Mouse (Mus musculus) layer of hippocampus, postnatal 25 days (tissue): ENCODE results near the gene Adcy10. TPM values are rescaled to one million over a fixed set of nuclear protein-coding genes. Genes with fewer than 3 reads are reported as not detected.

Experiments used
- DNase-seq, 2 experiments: peaks; one replicate each; pipeline ENCODE4 v3.0.0; 2022; ENCODE audit warnings: mixed read lengths in 2 of 2, low spot score in 1 of 2; ENCODE audit errors: extremely low spot score in 1 of 2
- total RNA-seq, 2 experiments: library from RNA; stranded (reverse); gene quantifications; 2 replicates each; pipeline ENCODE4 v1.2.3; 2021

Adcy10 gene
- total RNA-seq, 2 experiments from 2014 or later, result 0.15 TPM; not detected in 1

DNA sequence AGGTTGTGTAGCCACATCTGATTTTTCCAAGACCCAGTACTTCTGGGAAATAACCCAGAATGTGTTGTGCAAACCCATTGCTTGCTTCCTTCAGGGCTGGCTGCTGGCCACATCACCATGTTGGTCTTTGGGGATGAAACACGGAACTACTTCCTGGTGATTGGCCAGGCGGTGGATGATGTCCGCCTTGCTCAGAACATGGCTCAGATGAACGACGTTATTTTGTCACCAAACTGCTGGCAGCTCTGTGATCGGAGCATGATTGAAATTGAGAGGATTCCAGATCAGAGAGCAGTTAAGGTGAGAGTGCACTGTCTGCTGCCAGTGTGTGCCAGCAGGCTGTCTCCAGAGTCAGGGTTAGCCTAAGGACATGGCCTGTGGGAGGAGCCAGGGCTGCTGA is 25.2 kb downstream of the Adcy10 start:
- no peak for DNase-seq

DNA sequence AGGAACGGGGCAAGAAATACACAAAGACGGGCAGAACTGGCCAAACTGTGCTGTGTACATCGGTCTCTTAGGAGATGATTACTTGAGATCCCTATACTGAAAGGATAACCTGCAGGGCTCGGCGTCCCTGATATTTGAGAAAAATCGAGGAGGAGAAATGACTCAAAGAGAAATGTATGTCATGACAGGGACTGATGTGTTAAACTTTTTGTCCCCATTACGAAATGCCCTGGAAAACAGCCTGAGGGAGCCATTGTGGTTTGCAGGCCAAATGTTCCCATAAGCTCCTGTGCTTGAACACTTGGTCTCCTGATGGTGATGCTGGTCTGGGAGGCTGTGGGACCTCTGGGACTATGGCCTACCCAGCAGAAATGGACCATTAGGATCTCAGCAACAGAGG is 35.7 kb downstream of the Adcy10 start:
- DNase-seq, result no peak

DNA sequence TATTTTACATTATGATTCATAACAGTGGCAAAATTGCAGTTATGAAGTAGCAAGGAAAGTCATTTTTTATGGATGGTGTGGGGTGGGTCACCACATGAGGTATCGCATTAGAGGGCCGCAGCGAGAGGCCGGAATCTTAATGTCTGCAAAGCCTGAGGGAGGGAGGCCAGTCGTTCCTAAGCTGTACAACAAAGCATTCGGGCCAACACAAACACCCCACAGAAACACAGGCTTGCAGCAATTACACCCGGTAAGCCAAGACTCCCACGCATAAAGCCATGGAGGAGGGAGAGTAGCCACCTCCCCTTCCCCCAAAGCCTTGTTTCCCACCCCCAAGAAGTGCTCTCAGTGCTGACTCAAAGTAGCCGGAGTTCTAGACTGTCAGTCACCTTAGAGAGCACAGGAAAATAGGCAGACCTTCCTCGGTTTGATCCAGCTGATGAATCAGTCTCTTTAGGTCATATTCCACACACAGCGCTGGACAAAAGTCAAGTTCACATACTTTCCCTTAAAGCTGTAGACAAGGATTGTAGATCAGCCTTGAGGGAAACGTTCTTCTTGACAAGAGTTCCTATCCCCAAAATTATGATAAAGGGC is 51.2 kb downstream of the Adcy10 start:
- DNase-seq, result no peak

DNA sequence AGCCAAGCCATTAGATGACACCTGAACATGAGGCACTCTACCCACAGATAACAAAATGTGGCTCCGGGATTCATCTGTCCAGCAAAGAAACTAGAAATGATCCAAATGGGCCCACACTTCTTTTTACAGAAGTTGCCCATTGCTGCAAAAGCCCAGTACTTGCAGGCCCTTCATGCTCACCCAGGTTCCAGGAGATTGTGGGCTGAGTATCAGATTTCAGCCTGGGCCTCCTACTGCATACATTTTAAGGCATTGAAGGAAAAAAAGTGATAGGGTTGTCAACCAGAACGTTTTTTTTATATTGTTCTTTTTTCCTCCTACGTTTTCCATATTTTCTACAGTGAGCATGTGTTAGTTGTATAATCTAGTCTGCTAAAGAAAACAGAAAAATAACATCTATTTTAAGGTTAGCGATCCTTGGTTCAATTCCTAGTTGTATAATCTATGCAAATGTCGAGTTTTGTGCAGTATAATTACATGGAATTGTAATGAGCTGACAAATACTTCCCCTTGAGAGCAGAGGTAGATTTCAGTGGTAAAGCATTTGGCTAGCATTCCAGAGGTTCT is 52.3 kb downstream of the Adcy10 start:
- no peak for DNase-seq

DNA sequence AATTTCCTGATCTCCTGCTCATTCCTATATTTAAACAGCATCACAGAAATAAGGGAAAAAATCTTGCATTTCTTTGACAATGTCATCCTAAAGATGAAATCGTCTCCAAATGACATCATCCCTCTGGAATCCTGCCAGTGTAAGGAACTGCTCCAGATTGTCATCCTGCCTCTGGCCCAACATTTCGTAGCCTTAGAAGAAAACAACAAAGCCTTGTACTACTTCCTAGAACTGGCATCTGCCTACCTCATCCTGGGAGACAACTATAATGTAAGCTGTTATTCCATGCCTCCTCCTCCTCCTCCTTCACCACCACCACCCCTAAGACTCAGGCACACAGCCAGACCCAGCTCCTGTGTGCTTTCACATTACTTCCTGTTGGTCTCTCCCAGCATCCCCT is 71.7 kb downstream of the Adcy10 start:
- no peak for DNase-seq

DNA sequence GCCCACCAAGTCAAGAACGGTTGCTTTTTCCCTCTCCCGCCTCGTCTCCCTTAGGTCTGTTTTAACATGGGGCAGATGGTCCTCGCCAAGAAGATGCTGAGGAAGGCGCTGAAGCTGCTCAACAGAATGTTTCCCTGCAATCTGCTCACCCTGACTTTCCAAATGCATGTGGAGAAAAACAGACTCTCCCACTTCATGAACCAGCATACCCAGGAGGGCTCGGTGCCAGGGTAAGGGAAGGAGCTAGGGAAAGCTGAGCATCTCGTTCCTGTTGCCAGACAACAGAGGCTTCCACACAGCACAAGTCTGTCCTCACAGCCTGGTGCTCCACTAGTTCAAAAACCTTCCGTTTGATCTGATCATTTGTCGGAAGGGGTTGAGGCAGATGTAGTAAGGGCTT is 74.1 kb downstream of the Adcy10 start:
- peak; percentile 49 to 72 for DNase-seq

DNA sequence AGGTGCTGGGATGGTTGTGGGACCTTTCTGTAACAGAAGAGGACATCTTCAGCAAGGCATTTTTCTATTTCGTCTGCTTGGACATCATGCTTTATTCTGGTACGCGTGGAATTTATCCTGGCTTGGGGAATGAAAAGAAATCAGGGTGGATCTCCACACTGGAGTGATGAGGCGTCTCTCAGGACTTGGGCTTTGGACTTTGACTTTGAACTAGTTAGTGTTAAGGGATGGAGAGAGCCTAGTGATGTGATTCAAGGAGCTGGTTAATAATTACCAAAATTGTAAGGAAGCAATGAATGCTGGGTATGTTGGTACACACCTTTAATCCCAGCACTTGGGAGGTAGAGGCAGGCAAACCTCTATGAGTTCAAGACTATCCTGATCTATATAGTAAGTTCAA is 80.3 kb downstream of the Adcy10 start:
- no peak for DNase-seq

DNA sequence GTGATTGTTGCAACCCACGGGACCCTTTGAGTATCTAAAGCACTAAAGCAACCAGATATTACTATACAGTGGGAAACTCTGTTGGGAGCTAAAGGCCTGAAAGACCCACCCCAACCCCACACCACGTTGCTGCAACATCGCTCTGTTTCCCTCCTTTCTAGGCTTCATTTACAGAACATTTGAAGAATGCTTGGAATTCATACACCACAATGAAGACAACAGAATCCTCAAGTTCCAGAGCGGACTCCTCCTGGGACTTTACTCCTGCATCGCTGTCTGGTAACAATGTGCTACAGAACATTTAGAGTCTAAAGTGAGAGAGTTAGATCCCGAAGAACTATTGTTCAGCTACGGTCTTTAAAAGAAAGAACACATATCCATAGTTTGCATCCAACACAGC is 82.5 kb downstream of the Adcy10 start:
- no peak for DNase-seq

DNA sequence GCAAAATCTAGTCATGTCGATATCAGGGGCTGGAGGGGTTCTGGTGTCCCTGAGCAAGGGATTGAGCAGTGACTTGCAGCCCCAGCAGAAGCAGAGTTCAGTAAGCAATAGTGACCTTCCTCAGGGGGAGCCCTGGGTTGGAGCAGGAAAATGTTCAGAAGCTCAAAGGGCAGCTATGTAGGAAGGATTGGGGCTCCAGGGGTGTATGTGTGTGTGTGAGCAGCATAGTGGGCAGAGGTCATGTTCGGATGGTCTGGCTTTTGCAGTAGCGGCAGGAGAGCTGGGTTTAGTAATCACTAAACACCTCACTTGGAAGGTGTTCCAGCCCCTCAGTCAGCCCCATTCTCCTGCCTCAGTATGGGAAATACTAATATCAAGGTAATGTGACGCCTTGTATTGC is 91.0 kb downstream of the Adcy10 start:
- DNase-seq, result no peak

DNA sequence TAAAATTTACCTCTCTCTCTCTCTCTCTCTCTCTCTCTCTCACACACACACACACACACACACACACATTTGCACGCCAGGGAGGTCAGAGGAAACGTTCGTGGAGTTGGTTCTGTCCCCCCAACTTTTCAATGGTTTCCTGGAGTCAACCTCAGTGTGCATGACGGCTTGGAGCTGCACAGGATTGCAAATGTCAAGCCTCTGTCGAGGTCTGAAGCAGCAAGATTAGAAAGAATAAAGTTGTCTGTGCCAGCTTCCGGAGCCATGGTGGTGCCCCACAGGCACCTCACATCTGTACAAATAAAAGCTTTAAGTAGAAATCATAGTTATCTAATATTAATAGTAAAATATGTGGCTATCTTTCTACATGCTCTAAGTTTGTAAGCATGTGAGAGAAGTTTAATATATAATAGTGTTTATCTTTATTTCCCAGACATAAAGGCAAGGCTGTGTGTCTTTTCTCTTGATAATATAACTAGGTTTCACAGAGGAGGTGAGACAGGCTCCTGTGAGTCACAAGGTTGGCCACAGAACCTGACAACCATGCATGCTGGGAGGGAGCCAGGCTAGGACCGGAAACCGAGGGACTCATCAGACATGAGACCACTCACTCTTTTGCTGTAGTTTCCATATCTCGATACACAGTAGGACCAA is 91.6 kb downstream of the Adcy10 start:
- DNase-seq, result no peak

DNA sequence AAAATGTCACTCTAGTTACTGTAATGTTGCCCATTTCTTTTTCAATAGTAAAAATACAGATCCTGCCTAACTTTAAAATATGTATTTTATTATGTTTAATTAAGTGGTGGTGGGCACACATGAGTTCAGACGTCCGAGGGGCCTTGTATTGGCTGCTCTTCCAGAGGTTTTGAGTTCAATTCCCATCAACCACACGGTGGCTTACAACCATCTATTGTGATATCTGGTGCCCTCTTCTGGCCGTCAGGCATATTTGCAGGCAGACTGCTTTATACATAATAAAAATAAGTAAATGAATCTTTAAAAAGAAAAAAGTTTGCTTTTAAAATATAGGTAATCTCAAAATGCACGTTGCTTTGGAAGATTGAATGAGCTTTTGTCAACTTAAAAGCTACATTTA is 94.3 kb downstream of the Adcy10 start:
- DNase-seq, result no peak

DNA sequence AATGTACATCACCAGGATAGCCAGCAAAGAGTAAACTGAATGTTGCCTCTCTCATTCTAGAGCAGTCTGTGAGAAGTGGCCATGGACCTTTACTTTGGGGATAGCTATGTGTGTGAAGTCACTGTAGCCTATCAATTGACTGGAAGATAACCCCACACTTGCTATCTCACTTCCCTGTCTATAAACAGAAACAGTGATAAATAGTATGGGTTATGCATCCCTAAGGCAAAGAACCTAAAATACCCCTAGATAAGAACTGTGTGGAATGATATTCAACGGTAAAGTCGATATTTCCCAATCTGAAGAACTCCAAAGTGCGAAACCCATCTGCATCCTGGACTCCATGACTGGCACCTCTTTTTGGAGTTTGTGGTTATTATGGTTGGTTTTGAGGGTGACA is 96.3 kb downstream of the Adcy10 start:
- DNase-seq, result no peak

DNA sequence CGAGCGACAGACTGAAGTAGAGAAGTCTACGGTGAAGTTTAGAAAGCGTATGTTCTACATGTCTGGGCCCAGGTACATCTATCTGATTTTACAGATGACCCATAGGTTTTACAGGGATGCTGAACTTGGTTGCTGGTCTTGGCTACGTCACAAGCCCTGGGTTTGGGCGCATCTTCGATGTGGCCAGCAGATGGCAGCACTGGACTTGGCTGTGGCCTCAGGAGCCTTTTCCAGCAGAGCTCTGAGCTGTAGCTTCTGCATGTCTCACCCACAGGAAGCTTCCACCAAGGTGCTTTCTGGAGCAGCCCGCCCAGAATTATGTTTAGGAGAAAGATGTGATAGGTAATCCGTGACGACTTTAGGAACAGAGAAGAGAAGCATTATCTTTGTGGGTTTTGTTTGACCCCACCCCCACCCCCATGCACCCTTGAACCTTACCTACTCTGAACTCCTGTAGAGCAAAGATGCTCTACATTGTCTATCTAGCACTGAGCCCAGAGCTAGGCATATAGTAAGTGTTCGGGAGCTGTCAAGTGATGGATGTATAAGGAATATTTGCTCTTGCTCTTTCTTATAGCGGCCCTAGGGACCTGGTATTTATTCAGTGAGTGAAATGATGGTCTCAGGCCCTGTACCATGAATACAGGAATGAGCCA is 98.7 kb downstream of the Adcy10 start:
- peak; percentile 69 to 93 for DNase-seq

DNA sequence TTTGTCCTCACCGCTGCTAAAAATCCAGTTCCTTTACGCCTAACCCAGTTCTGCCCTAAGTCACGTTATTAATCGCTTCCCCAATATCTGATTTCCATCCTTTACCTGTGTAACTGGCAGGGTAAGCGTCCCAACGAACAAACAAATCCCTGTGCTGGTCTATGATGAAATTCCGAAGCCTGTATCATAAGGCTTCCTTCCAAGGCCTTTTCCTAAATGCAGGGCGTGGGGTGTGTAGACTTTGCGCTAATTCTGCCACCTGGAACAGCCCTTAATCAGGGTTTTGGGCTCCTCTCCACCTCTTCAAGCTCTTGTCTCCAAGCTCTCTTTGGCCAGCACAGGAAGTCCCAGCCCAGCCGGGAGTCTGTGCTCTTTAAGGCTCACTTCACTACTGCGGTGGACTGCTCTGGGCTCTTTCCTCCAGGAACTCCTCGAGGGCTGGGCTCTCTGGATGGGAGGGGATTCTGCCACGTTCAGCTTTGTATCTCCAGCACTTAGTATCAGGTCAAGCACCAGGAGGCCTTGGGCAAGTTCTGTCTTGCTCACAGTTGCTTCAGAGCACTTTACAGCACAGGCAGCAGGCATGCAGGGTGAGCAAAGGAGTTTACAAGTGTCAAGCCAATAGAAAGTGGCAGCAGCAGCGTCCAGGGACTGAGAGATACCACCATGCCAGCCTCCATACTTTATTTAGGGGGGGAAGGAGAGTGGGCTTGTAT is 100.6 kb downstream of the Adcy10 start:
- no peak for DNase-seq

DNA sequence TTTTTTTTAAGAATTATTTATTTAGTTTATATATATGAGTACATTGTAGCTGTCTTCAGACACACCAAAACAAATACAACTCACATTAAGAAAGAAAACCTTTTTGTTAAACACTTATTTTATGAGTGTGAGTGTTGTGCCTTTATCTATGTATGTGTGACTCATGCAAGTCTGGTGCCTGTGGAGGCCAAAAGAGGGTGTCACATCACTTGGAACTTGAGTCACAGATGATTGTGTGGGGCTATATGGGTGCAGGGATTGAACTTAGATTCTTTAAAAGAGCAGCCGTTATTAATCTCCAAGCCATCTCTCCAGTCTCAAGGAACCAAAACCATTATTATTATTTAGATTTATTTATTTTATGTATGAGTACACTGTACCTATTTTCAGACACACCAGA is 101.4 kb downstream of the Adcy10 start:
- no peak for DNase-seq

DNA sequence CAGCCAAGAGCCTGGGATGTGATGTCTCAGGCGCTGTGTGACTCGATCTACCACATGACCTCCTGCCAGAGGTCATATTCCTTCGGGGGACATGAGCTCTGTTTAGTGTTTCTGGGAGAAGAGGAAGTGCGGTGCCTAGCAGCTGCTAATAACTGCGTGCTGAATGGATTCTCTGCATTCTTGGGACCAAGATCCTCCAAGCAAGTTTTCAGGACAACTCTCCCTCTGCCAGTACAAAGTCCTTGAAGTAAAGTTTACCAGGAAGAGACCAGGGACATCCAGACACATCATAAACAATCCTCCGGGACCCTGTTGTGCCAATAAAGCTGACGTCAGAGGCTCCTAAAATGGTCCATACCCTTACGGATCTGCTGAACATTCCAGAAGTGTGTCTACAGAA is 102.9 kb downstream of the Adcy10 start:
- no peak for DNase-seq

DNA sequence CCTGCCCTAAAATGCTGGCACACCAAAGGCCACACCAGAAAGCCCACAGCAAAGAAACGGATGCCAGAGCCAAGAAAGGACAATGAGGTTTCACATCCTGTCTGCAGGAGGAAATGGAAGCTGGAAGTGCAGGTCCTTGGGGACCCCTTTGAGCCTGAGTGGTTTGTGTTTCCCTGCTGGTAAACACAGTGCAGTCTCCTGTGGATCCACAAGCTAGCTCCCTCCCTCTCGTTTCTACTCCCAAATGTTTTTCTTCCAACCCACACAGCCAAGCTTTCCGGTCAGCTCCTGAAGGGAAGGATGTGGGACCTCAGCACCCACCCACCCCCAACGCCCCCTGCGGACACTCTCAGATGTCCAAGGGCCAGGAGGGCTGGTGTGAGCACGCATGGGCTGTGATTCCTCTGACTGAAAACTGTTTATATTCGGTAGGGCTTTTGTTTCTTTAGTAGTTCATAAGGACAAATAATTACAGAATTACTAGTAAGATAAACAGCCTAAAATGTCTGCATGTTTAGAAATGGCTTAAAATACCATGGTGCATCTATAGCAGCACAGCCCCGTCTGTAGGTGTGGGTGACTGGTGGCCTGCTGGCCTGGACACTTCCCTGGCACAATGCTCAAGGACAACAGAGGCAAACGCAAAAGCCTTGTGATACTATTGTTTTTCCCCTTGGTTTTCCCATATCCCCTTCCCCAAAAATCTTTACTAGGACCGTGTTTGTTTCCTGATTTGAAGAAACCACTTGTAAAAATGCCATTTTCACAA is 104.5 kb downstream of the Adcy10 start:
- no peak for DNase-seq

DNA sequence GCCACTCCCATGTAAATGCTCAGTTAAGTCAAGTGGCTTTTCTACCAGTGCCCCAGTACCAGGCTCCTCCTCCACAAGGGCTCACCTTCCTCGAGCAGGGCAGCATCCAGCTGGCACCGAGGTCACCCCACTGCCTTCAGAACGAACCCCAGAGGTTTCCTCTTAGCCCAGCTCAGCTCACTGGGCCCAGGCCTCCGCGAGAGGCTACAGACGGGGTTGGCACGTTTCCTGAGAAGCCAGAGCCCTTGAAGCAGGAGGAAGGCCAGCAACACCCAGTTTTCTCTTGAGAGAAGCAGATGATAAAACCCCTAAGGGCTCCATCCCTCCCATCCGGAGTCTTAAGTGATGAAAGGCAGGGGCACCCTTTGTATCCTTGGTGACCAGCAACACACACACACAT is 105.8 kb downstream of the Adcy10 start:
- DNase-seq, result no peak

DNA sequence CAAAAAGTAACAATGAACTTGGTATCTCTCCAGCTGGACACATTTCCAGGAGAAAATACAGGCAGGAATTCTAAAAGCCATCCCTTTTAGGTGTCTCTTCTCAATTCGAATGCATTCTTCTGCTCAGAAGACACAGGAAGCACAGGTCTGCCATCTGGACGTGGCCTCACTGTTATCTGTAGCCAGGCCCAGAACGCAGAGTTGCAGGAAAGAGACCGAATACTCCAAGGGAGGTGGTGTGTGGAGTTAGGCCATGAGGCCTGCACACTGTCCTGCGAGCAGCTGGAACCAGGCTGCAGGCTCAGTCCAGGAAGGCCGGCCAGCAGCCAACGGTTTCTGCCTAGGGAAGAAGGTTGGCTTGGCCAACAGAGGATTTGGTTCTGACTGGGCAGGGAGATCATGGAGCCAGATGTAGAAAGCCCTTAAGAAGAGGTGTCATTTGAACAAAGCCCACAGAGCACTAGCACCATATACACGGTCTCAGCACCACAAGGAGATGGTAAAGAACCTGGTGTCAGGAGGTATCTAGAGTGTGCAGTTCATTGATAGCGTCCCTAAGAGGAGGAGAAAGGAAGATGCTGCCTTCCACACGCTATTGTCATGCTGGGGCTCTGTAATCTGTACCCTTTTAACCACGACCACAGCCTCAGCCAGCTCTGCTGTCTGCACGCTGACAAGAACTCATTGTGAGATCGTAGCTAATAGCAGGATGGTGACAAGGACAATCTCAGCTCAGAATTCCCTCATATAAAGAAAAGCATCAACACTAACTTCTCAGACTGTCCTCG is 107.5 kb downstream of the Adcy10 start:
- no peak for DNase-seq
